Mouse (Mus musculus) cerebellum, adult 8-10 months (tissue): ENCODE data around the gene Slc27a2.
"Not testable (repeated sequence)": the region's sequence is repeated elsewhere in the genome, so short reads cannot be mapped to it uniquely, and the experiment has no call there.

Source experiments
- DNase-seq: peaks from one replicate; pipeline ENCODE4 v3.0.0; 2022

The Slc27a2 gene

GRCm38 (mm10) chr2:126606688-126607062, 54.5 kb downstream of the Slc27a2 start:
- DNase-seq, result no peak

- no peak for DNase-seq
These were observed 55.5 kb downstream of the Slc27a2 start for GRCm38 (mm10) chr2:126607553-126608203.

- DNase-seq, result not testable (repeated sequence)
These were observed 57.4 kb downstream of the Slc27a2 start for GRCm38 (mm10) chr2:126609600-126609999.

- no peak for DNase-seq
These were observed 63.1 kb downstream of the Slc27a2 start for GRCm38 (mm10) chr2:126615355-126615754.

- DNase-seq, result no peak
These were observed 66.4 kb downstream of the Slc27a2 start for GRCm38 (mm10) chr2:126618470-126619179.

- no peak for DNase-seq
These were observed 67.1 kb downstream of the Slc27a2 start, which contains the start of gene Hdc for GRCm38 (mm10) chr2:126619249-126619704. Gene Hdc, minus strand, starts transcription at chr2:126619299.

- no peak for DNase-seq
These were observed 70.2 kb downstream of the Slc27a2 start for GRCm38 (mm10) chr2:126622455-126622854.

GRCm38 (mm10) chr2:126623138-126623537, 70.9 kb downstream of the Slc27a2 start:
- peak; percentile 75 for DNase-seq

GRCm38 (mm10) chr2:126628455-126628995, 76.3 kb downstream of the Slc27a2 start:
- no peak for DNase-seq

GRCm38 (mm10) chr2:126633165-126633564, 81.0 kb downstream of the Slc27a2 start:
- no peak for DNase-seq

- DNase-seq, result no peak
These were observed 84.0 kb downstream of the Slc27a2 start for GRCm38 (mm10) chr2:126635939-126636823.
